Mouse (Mus musculus) neural tube, embryonic 15.5 days (tissue): ENCODE results near the gene Anpep. TPM values are rescaled to one million over a fixed set of nuclear protein-coding genes. Genes with fewer than 3 reads are reported as not detected.

ENCODE experiments used
- ATAC-seq: fragments of 200-750 bp; cut with Nextera tagmentation; 2 replicates; pipeline ENCODE4 v1.8.0; 2017; ENCODE audit warnings: mild to moderate bottlenecking, moderate TSS enrichment, moderate library complexity; ENCODE audit not compliant: low FRiP score
- H3K27ac ChIP-seq: fragments of 300-500 bp; sonication (generic); replicated peaks from 2 replicates; pipeline ENCODE4 v1.5.1; 2015; ENCODE audit warnings: mild to moderate bottlenecking, inconsistent platforms
- H3K27me3 ChIP-seq: fragments of 300-500 bp; sonication (generic); replicated peaks from 2 replicates; pipeline ENCODE4 v1.6.1; 2015; ENCODE audit warnings: inconsistent platforms
- H3K36me3 ChIP-seq: fragments of 300-500 bp; sonication (generic); 2 replicates; pipeline ENCODE4 v1.6.1; 2015; ENCODE audit warnings: inconsistent platforms
- H3K4me1 ChIP-seq: fragments of 300-500 bp; sonication (generic); 2 replicates; pipeline ENCODE4 v1.6.1; 2015; ENCODE audit warnings: inconsistent platforms
- H3K4me2 ChIP-seq: fragments of 300-500 bp; sonication (generic); 2 replicates; pipeline ENCODE4 v1.6.1; 2015; ENCODE audit warnings: inconsistent platforms, mild to moderate bottlenecking, moderate library complexity
- H3K4me3 ChIP-seq: fragments of 300-500 bp; sonication (generic); replicated peaks from 2 replicates; pipeline ENCODE4 v1.5.1; 2015; ENCODE audit warnings: mild to moderate bottlenecking, inconsistent platforms
- H3K9ac ChIP-seq: fragments of 300-500 bp; sonication (generic); replicated peaks from 2 replicates; pipeline ENCODE4 v1.6.1; 2015; ENCODE audit warnings: mild to moderate bottlenecking, inconsistent platforms
- H3K9me3 ChIP-seq: fragments of 300-500 bp; sonication (generic); replicated peaks from 2 replicates; pipeline ENCODE4 v1.6.1; 2016; ENCODE audit warnings: inconsistent platforms
- WGBS: fragments of 180-500 bp; shearing (Covaris S2); methylation state at CpG from one replicate; pipeline ENCODE4 v1.1.7; 2015; ENCODE audit warnings: mixed read lengths; 5-methylcytosine and 5-hydroxymethylcytosine counted together
- polyA plus RNA-seq: library from polyadenylated mRNA; unstranded; fragments of >200 nt; fragmentation: Nextera tagmentation; extraction: Ambion mirVana; gene quantifications from 2 replicates; pipeline ENCODE4 v1.2.1, GENCODE M21; 2015

Anpep gene
- 6.2 and 10.4 TPM in 2 replicates for polyA plus RNA-seq

DNA sequence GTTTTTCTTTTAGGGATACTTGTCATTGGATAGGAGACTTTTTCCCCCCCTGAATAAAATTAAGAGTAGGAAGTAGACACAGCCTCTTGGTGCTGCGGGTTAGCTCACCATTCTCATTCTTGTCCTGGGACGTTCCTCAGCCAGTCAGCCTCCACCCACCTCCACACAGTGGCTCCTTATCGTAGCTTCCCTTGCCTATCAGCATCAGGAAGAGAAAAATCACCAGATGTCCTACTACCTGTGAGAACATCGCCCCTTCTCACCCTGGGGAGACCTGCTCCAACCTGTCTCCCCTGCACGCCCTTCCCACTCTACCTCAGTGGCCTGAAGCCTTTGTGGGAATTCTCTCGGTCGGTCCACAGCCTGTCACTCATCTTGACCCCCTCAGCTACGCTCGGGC lies at the start of gene Anpep:
TSS of gene Anpep (minus strand) at position 249 of the 400 bp plus-strand sequence.
- no peak for ATAC-seq
- H3K36me3 ChIP-seq: no peaks in the 10 kb centered on the region
- 92% methylated on average over 9 of the region's 9 CpGs for WGBS
- H3K4me3 ChIP-seq: no peak within 1 kb of the TSS
- H3K9ac ChIP-seq: no peak within 1 kb of the TSS
- no peak within 1 kb of the TSS for H3K4me2 ChIP-seq
- no peaks in the 10 kb centered on the region for H3K4me1 ChIP-seq
- H3K27ac ChIP-seq: no peak within 1 kb of the TSS
- no peaks in the 10 kb centered on the region for H3K9me3 ChIP-seq
- H3K27me3 ChIP-seq: no peaks in the 10 kb centered on the region

GRCm38 (mm10) chr7:79907356-79907755 lies 46.5 kb upstream of the Anpep start:
- Histone ChIP-seq H3K9ac (no peak overlapping the region), H3K27ac (no peak overlapping the region), H3K27me3 (no peaks in the 10 kb centered on the region), H3K4me2 (no peak overlapping the region), H3K4me1 (no peaks in the 10 kb centered on the region), H3K4me3 (no peak overlapping the region), H3K9me3 (no peaks in the 10 kb centered on the region), H3K36me3 (peaks cover 67% of the 10 kb centered on the region)
- 68% methylated on average over 2 of the region's 2 CpGs for WGBS
- no peak for ATAC-seq

- 94% methylated on average over 3 of the region's 3 CpGs for whole genome bisulfite sequencing
Observed at GRCm38 (mm10) chr7:79906914-79907313, 46.1 kb upstream of the Anpep start.

GRCm38 (mm10) chr7:79905193-79905592 lies 44.3 kb upstream of the Anpep start:
- no peak overlapping the region for H3K27ac ChIP-seq
- WGBS: 92% methylated on average over 4 of the region's 4 CpGs
- peaks cover 70% of the 10 kb centered on the region for H3K36me3 ChIP-seq
- no peak overlapping the region for H3K4me3 ChIP-seq
- no peaks in the 10 kb centered on the region for H3K27me3 ChIP-seq
- H3K9me3 ChIP-seq: no peaks in the 10 kb centered on the region
- H3K9ac ChIP-seq: no peak overlapping the region
- ATAC-seq: no peak
- H3K4me1 ChIP-seq: no peaks in the 10 kb centered on the region
- H3K4me2 ChIP-seq: no peak overlapping the region

More at GRCm38 (mm10) chr7:79906914-79907313, 46.1 kb upstream of the Anpep start:
- H3K27ac ChIP-seq: no peak overlapping the region
- no peaks in the 10 kb centered on the region for H3K9me3 ChIP-seq
- no peak overlapping the region for H3K9ac ChIP-seq
- ATAC-seq: no peak
- H3K4me1 ChIP-seq: no peaks in the 10 kb centered on the region
- H3K27me3 ChIP-seq: no peaks in the 10 kb centered on the region
- no peak overlapping the region for H3K4me2 ChIP-seq
- H3K36me3 ChIP-seq: peaks cover 68% of the 10 kb centered on the region
- no peak overlapping the region for H3K4me3 ChIP-seq

DNA sequence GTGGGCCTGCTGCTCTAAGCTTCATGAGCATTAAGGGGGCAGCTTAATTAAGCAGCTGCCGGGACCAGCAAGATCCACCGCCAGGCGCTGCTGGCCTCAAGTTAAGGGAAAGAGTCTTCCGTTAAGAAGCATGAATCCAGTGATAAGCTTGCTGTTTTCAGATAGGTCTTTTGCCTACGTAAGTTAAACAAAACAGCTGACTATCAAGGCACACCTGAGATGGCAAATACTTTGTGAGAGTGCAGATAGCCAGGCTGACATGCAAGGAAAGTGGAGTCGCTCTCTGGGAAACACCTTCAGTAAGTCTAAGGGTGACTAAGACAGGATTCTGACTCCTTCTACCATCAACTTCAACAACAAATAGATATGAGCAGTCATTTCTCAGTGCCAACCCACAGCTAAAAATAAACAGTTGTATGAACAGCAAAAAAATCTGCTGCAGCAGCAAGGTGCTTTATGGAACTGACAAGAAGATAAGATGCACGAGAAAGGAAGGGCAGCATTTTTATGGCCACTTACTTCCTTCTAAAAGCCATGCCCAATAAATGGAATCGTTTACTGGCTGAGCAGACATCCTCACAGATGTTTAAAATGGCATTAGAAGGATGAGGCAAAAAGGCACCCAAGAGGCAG lies 42.4 kb upstream of the Anpep start:
- Histone ChIP-seq H3K9ac (no peak overlapping the region), H3K27me3 (no peaks in the 10 kb centered on the region), H3K27ac (no peak overlapping the region), H3K4me1 (no peaks in the 10 kb centered on the region), H3K4me2 (no peak overlapping the region), H3K4me3 (no peak overlapping the region), H3K36me3 (peaks cover 70% of the 10 kb centered on the region), H3K9me3 (no peaks in the 10 kb centered on the region)
- WGBS: 85% methylated on average over 8 of the region's 8 CpGs
- ATAC-seq: no peak

GRCm38 (mm10) chr7:79900753-79901152 lies 39.9 kb upstream of the Anpep start:
- Histone ChIP-seq H3K27me3 (no peaks in the 10 kb centered on the region), H3K4me3 (no peak overlapping the region), H3K4me1 (no peaks in the 10 kb centered on the region), H3K9me3 (no peaks in the 10 kb centered on the region), H3K4me2 (no peak overlapping the region), H3K27ac (no peak overlapping the region), H3K36me3 (peaks cover 64% of the 10 kb centered on the region), H3K9ac (no peak overlapping the region)
- ATAC-seq: no peak
- 98% methylated on average over 6 of the region's 6 CpGs for WGBS

GRCm38 (mm10) chr7:79895225-79895624 lies 34.4 kb upstream of the Anpep start:
- Histone ChIP-seq H3K9ac (no peak overlapping the region), H3K4me2 (no peak overlapping the region), H3K9me3 (no peaks in the 10 kb centered on the region), H3K4me1 (no peaks in the 10 kb centered on the region), H3K36me3 (peaks cover 50% of the 10 kb centered on the region), H3K4me3 (no peak overlapping the region), H3K27me3 (no peaks in the 10 kb centered on the region), H3K27ac (no peak overlapping the region)
- ATAC-seq: no peak
- WGBS: 80% methylated on average over 3 of the region's 3 CpGs

DNA sequence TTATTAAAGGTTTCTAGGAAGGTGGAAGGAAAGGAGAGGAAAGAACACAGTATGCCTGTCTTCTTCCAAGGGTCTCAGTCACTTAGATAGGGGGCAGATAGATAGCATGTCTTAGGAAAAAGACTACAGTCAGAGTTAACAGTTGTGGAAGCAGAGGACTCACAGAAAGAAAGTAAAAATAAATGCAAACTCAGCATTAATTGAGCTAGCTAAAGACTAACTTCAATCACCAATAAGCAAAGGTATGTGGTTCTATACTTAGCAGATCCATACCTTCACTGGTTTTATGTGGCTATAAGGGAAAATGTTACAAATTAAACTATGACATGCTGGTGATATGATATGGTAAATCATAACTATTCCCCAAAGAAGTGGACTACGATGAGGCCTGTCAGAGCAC lies 33.9 kb upstream of the Anpep start:
- no peak overlapping the region for H3K27ac ChIP-seq
- H3K4me1 ChIP-seq: no peaks in the 10 kb centered on the region
- no peak overlapping the region for H3K9ac ChIP-seq
- H3K36me3 ChIP-seq: peaks cover 47% of the 10 kb centered on the region
- no peaks in the 10 kb centered on the region for H3K9me3 ChIP-seq
- no peak overlapping the region for H3K4me2 ChIP-seq
- ATAC-seq: no peak
- no peaks in the 10 kb centered on the region for H3K27me3 ChIP-seq
- no peak overlapping the region for H3K4me3 ChIP-seq
- WGBS: 95% methylated on average over 1 of the region's 1 CpGs

DNA sequence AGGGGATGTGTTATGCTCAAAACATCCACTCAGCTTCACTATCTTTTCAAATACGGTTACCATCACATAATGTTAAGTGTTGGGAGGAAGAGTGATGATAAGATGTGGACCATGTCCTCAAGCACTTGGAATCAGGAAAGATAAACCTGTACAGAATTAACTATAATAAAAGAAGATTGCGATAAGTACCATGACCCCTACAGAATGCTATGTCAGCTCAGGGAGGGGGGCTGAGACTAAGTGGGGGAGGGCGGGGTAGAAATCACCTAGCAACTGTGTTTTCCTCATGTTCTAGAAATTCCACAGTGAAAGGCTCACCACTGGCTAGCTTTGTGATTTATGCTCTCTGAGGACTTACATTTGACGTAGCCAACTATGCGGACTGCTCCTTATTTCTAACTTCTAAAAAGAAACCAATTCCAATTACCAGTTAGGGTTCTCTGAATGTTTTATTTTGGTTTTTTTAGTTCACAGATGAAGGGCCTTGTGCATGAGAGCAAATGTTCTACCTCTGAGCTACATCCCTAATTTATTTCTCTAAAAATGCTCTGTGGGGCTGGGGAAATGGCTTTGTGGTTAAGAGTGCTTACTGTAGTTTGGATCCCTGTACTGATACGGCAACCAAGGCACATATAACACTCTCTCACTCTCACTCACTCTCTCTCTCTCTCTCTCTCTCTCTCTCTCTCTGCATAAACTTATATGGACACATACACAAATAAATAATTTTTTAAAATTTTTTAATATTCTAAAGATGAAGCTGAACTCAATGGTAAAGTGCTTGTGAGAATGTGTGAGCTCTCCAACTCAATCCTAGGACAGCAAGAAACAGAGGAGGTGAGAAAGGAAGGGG lies 31.9 kb upstream of the Anpep start:
- Histone ChIP-seq H3K36me3 (peaks cover 35% of the 10 kb centered on the region), H3K9me3 (no peaks in the 10 kb centered on the region), H3K27me3 (no peaks in the 10 kb centered on the region), H3K9ac (no peak overlapping the region), H3K4me3 (no peak overlapping the region), H3K27ac (no peak overlapping the region), H3K4me1 (no peaks in the 10 kb centered on the region), H3K4me2 (no peak overlapping the region)
- ATAC-seq: no peak
- WGBS: 90% methylated on average over 6 of the region's 6 CpGs

- H3K36me3 ChIP-seq: peaks cover 25% of the 10 kb centered on the region
- H3K27me3 ChIP-seq: no peaks in the 10 kb centered on the region
- WGBS: 93% methylated on average over 15 of the region's 15 CpGs
Observed at GRCm38 (mm10) chr7:79890436-79891221, 29.8 kb upstream of the Anpep start.

GRCm38 (mm10) chr7:79888603-79889002 lies 27.7 kb upstream of the Anpep start:
- Histone ChIP-seq H3K9ac (no peak overlapping the region), H3K27ac (no peak overlapping the region), H3K4me2 (no peak overlapping the region), H3K9me3 (no peaks in the 10 kb centered on the region), H3K4me3 (no peak overlapping the region), H3K27me3 (no peaks in the 10 kb centered on the region), H3K36me3 (peaks cover 23% of the 10 kb centered on the region), H3K4me1 (no peaks in the 10 kb centered on the region)
- ATAC-seq: no peak
- 90% methylated on average over 9 of the region's 9 CpGs for WGBS

More at GRCm38 (mm10) chr7:79890436-79891221, 29.8 kb upstream of the Anpep start:
- H3K9ac ChIP-seq: no peak overlapping the region
- no peaks in the 10 kb centered on the region for H3K4me1 ChIP-seq
- ATAC-seq: no peak
- H3K4me2 ChIP-seq: no peak overlapping the region
- no peak overlapping the region for H3K4me3 ChIP-seq
- no peak overlapping the region for H3K27ac ChIP-seq
- H3K9me3 ChIP-seq: no peaks in the 10 kb centered on the region
